Mouse (Mus musculus) gonadal fat pad, adult 2 months (tissue): Measurements from ENCODE around the gene Serpinb1a. TPM values are rescaled to one million over a fixed set of nuclear protein-coding genes. Genes with fewer than 3 reads are reported as not detected.
"Not testable (repeated sequence)": the region's sequence is repeated elsewhere in the genome, so short reads cannot be mapped to it uniquely, and the experiment has no call there.

ENCODE experiments used
- DNase-seq: peaks from one replicate; pipeline ENCODE4 v3.0.0-alpha.2; 2012; ENCODE audit warnings: low read depth
- polyA plus RNA-seq: library from polyadenylated mRNA; depleted of rRNA; stranded (reverse); fragments of >200 nt; gene quantifications from 2 replicates; pipeline ENCODE4 v1.2.3, GENCODE M21; 2012; rRNA removed

Serpinb1a gene
- polyA plus RNA-seq, result 4.1 and 6.2 TPM in 2 replicates

DNA sequence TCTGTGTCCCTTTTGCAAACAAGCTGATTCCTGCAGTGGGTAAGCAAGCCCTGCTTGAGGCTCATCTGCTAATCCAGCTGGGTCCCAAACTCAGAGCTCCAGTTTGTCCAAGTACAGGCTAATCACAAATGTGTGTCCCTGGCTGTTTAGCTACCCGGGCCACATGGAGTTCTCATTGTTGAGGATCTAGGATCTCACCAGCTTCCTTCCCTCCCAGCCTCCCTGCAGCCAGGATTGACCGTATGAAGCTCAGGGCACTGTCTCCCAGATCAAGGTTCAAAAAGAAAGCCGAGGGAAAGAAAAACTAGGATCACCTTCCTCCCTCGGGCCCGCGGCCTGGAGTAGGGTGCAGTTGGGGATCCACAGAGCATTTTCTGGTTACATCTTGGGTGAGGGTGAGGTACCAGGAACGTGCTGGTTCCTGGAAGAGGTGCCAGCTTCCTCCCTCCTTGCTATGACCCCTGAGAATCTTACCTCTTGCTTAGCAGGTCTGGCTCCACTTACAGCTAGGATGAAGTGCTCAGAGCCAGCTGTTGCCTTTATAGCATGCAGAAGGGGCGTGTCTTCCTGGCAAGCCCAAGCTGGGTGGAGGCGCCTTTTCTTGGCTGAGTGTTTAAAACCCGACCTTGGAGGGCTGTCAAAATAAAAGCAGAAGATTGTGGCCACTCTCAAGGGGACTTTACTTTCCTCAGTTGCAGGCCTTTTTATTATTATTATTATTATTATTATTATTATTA is at the start of gene Serpinb1a:
TSS of gene Serpinb1a (minus strand) at position 518 of the 737 bp plus-strand sequence.
- DNase-seq, result no peak

DNA sequence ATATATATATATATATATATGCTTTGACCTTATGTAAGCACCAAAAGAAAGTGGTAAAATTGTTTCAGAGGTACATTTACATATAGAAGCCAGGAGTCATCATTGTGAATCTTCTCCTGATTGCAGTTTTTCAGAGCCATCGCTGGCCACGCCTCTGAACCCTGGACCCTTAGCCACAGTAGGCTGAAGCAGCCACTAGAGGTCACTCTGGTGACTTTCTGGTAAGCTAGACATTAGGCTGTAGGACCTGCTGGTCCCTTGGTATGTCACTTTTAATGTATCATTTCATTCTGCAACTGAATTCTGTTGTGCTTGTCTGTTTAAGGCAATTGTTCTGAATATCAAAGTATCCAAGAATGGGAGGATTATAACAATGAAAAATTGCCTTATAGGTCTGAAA is 49.7 kb upstream of the Serpinb1a start:
- no peak for DNase-seq

DNA sequence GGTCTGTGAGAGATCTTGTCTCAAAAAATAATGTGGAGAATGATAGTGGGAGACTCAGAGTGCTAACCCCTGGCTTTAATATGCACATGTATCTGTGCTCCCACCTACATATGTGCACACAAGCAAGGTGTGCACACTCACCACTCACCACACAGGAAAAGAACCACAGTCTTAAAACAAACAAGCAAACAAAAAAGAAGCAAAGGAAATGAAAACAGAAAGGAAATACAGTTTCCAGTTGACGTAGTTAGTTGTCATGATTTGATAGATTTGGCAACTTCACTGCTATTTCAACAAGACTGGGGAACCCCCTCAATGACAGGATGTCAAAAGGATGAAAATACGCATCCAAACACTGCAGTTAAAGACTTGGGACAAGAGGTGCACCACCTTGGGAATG is 48.1 kb upstream of the Serpinb1a start:
- not testable (repeated sequence) for DNase-seq

DNA sequence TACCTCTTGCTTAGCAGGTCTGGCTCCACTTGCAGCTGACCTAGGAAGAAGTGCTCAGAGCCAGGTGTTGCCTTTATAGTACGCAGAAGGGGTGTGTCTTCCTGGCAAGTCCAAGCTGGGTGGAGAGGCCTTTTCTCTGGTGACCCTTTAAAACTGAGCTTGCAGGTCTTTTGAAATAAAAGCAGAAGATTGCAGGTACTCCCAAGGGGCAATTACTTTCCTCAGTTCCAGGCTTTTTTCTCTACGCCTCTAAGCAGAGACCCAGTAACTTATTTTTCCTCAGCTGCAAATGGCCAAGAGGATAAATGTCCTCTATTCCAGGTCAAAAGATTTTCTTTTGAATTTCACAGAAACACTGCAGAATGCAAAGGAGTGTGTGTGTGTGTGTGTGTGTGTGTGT is 47.1 kb upstream of the Serpinb1a start, which contains the start of gene Serpinb1c:
TSS of gene Serpinb1c (minus strand) at position 101 of the 400 bp plus-strand sequence.
- no peak for DNase-seq

DNA sequence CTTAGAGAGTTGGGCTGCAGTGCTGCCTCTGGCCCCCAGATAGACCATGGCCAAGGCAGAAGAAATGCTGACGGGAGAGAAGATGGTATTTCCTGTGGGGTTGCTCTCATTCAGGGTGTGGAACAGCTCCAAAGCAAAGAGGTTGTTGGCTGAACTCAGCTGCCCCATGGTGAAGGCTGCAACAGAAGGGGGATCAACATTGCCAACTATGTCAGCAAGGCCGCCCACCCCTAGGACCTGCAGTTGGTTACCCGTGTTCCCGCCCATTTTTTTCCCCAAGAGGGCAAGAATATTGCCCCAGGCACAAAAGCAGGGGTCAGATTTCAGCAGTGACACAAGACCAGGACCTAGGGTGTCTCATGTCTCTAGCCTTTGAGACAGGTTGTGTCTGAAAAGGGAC is 45.9 kb upstream of the Serpinb1a start:
- no peak for DNase-seq

DNA sequence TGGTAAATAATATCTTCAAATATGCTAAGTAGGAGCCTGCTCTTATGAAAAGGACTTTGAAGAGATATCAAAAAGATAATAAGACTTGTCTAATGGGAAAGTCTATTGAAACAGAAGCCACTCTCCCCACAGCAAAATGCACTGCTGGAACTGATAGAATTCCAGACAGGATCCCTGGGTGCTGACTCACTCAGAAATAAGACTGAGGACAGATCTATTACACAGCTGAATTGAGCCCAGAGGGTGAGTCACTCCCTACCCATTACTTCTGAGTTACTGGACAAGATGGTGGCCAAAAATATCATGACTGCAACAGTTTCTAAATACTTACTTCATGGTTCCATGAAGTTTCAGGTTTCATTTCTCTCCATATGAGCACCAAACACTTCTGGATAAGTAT is 33.8 kb upstream of the Serpinb1a start:
- no peak for DNase-seq

DNA sequence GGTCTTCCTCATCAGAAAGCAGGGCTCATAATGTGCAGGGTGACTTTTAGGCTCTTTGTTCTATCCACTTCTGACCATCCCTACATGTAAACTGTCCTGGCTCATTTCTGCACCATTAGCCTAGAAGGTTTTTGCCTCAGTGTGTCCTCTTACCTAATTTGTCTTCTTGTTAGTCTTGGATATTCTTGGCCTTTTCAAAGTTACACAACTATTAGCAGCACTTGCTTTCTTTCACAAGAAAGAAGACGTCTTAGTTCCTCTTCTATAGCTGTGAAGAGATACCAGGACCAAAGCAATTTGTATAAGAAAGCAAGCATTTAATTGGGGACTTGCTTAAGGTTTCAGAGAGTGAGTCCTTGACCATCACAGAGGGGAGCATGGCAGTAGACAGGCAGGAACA is 22.9 kb upstream of the Serpinb1a start:
- DNase-seq, result no peak

DNA sequence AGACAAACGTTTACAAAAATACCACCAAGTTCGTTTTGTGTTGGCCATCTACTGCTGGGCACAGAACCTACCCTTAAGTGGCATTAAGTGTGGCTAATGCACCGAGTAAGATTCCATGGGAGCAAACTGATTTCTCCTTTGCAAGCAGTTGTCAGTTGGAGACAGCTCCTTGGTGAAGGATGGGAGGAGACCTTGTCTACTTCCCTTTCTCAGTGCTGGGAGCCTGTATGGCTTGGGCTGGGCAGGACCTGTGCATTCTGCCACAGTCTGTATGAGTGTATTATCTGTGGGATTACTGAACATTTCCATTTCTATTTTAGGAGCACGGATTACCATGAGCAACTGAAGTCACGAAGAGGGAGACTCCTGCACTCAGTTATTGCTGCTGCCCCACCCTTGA is 17.9 kb upstream of the Serpinb1a start:
- no peak for DNase-seq

DNA sequence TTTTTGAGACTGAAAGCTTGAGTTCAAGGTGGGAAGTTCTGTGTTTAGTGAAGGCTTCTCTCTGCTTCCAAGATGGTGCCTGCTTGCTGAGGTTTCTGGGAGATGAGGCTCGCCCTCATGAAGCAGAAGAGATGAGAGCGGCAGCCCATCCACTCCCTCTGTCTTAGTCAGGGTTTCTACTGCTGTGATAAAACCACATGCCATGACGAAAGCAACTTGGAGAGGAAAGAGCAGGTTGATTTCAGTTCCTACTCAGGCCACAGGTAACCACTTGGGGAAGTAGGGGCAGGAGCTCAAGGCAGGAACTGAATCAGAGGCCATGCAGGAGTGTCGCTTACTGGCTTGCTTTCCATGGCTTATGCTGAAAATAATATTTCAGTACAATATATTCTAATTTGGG is 17.2 kb upstream of the Serpinb1a start:
- not testable (repeated sequence) for DNase-seq

DNA sequence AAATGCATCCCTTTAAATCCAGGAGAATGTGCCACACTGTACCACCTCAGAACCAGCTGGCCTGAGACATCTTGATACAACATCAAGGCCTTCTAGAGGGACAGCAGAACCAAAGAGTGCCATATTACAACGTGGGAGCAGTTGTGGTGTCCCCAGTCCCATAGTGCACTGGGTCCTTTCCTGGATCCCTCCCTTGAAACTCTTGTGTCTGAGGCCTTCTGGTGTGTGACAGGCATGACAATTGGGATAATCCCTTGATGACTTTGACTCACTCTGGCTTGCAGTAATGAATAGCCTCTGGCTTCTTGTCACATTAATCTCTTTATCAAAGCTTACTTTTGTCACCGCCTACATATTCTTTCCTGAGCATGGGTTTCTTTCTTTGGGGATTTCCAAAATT is 16.0 kb upstream of the Serpinb1a start:
- no peak for DNase-seq

DNA sequence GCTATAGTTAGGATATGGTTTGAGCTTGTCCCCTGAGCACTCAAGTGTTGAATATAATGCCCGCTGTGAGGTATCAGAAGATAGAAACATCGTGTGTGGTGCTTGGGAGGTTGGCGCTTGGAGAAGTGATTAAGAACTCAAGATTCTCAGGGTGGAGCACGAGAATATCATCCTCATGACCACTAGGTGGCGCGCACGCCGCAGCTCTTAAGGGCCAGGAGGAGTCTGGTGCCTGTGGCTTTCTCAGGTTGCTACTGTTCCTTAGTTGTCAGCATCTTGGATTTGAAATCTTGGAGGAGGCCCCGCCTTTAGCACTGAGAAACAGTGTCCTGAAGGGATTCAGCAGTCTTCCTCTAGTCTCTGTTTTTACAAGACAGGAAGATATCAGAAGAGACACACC is 15.5 kb upstream of the Serpinb1a start:
- no peak for DNase-seq

DNA sequence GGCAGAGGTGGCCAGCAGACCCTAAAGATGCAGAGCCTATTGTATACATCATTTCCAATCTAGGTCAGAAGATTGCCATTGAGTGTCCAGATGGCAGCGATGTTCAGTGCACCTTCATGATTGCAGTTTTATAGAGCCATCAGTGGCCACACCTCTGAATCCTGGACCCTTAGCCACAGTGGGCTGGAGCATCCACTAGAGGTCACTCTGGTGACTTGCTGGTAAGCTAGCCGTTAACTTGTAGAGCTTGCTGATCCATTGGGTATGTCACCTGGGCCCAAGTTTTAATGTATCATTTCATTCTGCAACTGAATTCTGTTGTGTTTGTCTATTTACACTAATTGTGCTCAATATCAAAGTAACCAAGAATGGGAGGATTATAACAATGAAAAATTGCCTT is 14.6 kb upstream of the Serpinb1a start:
- no peak for DNase-seq

DNA sequence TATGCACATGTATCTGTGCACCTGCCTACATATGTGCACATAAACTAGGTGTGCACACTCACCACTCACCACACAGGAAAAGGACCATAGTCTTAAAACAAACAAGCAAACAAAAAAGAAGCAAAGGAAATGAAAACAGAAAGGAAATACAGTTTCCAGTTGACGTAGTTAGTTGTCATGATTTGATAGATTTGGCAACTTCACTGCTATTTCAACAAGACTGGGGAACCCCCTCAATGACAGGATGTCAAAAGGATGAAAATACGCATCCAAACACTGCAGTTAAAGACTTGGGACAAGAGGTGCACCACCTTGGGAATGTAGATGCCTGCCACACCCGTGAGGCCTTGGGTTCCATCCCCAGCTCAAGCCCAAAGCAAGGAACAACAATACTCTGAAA is 13.5 kb upstream of the Serpinb1a start:
- DNase-seq, result not testable (repeated sequence)

DNA sequence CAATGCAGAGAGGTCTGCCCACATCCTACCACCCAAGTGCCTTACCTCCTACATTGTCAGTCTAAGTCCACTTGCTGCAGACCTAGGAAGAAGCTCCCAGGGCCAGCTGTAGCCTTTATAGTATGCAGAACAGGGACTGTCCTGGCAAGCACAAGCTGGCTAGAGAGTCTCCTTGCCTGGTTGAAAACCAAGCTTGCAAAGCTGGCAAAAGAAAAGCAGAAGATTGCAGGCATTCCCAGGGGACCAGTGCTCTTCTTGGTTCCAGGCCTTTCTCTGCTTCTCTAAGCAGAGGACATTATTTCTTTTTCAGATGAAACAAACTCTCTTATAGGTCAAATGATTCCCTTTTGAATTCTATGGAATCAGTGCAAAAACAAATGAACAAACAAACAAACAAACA is 12.5 kb upstream of the Serpinb1a start:
- no peak for DNase-seq

DNA sequence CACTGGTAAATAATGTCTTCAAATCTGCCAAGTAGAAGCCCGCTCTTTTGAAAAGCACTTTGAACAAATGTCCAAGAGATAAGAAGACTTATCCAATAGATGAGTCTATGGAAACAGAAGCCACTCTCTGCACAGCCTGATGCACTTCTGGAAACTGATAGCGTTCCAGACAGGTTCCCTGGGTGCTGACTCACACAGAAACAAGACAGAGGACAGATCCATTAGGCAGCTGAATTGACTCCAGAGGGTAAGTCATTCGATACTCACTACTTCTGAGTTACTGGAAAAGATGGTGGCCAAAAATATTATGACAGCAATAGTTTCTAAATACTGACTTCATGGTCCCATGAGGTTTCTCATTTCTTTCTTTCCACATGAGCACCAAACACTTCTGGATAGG is 9.8 kb upstream of the Serpinb1a start:
- no peak for DNase-seq

DNA sequence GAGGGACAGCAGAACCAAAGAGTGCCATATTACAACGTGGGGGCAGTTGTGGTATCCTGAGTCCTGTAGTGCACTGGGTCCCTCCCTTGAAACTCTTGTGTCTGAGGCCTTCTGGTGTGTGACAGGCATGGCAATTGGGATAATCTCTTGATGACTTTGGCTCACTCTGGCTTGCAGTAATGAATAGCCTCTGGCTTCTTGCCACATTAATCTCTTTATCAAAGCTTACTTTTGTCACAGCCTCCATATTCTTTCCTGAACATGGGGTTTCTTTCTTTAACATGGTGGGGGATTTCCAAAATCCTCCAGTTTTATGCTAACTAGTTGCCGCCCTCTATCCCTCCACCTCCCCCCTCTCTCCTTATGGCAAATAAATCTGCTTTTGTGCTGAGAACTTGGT is 2.1 kb upstream of the Serpinb1a start:
- DNase-seq, result no peak

DNA sequence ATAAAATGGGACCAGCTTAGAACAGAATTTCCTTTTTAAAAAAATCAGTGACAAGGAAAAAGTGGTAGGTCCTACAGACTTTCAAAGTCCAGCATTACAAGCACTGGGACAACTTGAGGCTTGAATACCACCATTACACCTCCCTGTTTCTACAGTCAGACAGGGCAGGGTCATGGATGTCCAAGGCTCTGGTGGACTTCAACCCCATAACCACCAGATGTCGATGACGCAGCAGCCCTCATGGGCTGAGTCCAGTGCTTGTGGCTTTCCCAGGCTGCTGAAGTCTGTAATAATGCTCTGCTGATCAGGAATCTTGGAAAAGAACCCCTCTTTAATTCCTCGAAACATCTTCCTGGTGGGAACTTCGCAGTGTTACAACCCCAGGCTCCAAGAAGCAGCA is 1.6 kb upstream of the Serpinb1a start:
- DNase-seq, result no peak

DNA sequence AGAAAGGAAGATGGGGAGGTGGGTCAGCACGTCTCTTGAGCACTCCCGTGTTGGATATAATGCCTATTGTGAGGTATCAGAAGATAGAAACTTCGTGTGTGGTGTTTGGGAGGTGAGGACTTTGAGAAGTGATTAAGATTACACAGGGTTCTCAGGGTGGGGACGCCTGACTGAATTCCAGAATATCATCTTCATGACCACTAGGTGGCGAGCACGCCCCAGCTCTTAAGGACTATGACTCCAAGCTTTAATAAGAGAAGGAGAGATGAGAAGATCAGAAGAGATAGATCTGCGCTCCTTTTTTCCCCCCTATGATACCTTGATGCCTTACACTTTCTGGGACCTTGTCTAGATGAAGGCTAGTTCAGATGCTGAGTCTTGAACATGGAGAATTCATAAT is 982 bp upstream of the Serpinb1a start:
- DNase-seq, result no peak

DNA sequence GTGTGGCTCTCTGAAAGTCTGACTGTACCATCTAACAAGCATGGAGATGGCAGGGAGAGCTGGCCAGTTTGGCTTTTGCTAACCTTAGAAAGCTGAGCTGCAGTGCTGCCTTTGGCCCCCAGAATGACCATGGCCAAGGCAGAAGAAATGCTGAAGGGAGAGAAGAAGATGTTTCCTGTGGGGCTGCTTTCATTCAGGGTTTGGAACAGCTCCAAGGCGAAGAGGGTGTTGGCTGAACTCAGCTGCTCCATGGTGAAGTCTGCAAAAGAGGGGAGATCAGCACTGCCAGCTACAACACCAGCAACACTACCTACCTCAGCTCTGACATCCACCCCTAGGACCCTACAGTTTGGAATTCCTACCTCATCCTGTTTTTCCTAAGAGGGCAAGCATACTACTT is 829 bp downstream of the Serpinb1a start:
- no peak for DNase-seq

DNA sequence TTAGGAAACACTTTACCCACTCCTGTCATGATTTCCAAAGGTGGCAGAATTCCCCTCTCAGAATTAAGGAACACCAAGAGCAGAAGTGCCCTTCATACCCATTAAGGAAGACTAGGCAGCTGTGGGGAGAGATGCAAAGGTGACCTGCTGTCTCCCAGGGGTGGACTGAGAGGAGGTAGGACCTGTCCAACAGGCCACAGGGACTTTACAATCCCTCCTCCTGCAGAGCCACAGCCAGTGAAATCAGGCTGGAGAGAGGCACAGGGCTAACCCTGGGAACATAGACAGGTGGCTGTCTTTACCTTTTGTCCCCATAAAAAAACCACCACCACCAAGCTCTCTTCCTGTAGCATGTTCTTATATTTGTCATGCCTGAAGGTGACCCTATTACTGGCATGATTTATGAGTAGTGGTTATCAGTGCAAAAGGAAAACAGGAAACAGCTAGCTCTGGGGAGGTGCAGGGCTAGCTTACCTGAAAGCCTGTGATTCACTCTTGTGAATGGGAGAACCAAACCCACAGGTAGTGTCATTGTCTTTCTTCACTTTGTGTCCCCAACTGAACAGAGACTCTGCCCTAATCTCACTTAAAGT is 1.4 kb downstream of the Serpinb1a start:
- no peak for DNase-seq

DNA sequence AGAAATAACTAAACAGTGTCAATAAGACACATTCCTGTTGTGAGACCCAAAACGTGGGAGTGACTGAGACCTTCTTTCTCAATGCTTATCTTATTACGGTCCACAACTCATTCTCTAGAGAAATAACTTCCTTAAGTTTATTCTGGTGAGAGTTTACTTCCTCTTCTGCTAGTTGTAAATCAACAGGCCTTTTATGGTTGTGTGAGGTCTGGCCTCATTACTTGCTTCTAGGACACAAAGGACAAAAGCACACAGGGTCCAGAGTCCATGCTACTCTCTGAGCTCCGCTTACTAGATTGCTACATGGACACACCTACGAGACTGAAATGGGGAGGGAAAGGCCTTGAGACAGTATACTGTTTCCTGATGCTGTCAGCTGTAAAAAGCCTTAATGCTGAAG is 1.9 kb downstream of the Serpinb1a start:
- DNase-seq, result no peak

DNA sequence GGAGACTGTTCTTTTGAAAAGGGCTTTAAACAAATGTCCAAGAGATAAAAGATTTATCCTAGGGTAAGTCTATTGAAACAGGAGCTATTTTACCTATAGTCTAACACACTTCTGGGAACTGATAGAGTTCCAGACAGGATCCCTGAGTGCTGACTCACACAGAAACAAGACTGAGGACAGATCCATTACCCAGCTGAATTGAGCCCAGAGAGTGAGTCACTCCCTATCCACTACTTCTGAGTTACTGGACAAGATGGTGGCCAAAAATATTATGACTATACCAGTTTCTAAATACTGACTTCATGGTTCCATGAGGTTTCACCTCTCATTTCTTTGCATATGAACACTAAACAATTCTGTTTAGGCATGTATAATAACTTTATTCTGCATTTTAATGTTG is 4.8 kb downstream of the Serpinb1a start:
- no peak for DNase-seq

DNA sequence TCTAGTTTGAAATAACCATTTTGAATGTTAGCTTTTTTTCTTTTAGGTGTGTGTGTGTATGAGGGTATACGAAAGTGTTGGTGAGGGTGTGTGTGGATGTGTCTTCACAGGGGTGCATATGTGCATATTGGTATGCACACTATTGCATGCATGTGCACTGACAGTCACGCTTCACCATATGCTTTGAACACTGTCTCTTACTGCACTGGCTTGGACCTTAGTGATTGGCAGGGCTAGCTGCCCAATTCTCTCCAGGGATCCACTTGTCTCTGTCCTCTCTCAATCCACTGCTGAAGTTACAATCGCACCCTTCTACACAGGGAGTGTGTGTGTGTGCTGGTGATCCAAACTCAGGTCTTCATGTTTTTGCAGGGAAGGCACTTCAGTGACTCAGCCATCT is 9.6 kb downstream of the Serpinb1a start:
- DNase-seq, result no peak

DNA sequence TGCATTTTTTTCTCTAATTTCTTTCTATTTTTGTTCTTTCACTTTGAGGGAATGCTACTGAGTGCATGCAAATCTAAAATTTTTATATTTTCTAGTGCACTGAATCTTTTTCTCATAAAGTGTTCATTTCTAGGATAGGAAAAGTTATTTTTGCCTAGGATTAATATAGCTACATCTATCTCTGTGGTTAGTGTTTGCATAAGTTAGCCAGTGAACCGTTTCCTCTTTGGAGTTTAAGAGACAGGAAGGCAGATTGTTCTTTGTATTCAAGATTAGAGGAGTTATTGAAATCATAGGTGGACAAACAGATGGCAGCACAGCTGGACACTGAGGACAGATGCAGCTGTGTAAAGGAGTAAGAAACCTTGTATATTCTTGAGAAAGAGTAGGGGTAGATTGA is 11.7 kb downstream of the Serpinb1a start:
- no peak for DNase-seq
